Mouse (Mus musculus) gastrocnemius, adult 18-20 months (tissue): ENCODE data around the gene Patj. TPM values are rescaled to one million over a fixed set of nuclear protein-coding genes. Genes with fewer than 3 reads are reported as not detected.

Experiments used
- DNase-seq: peaks from one replicate; pipeline ENCODE4 v3.0.0; 2021; ENCODE audit warnings: low spot score
- total RNA-seq, 2 experiments: library from RNA; stranded (reverse); gene quantifications; 2 replicates each; pipeline ENCODE4 v1.2.3; 2021

Gene Patj
- total RNA-seq, 2 experiments from 2014 or later: 2.7 to 3.7 TPM

DNA sequence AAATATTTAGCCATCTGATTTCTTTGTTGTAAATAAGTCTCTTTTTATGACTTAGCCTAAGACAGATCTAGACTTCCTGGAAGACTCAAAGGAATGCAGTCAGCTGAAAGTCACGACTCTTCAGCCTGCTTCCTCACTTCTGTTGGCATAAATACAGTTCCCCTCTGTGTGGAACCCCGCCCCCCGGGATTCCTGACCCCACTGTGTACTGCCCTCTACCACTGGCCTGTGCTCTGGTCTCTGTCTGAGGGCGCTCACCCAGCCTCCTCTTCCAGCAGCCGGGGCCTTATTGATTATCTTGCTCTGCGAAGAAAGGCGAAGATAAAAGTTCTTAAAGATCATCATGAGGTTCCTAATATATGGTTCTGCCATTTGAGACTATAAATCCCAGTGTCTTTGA is 258.1 kb downstream of the Patj start:
- no peak for DNase-seq

DNA sequence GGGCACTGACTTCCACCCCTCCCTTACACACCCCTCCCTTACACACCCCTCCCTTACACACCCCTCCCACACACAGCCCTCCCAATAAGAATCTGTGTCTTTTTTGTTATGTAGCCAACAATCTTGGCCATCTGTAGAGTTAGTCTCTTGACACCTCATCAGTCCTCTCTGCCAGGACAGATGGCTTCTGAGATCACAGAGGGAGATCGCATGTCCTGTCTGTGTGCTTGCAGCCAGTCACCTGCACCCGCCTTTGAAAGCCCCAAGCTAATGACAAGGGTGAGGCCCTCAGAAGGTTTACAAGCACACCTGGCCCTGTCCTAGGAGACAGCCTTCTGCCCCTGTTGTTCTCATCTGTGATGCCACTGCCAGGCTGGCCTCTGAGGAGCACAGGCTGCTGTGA is 258.8 kb downstream of the Patj start:
- DNase-seq: peak; percentile 17

DNA sequence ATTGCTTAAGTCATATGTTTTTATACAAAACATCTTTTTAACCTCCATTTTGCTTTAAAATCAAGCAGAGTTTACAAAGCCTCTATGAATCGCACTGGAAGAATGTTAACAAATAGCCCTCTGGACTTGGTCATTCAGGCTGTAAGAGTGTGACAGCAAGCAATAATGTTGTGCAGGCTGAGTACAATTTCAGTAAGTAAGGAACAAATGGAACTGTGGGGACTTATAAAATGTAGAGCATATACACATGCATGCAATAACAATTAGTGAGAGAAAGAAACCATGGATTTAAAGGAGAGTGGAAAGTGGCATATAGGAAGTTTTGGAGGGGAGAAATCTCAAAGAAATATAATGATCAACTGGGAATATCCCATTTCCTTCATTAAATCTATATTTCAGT is 261.2 kb downstream of the Patj start:
- DNase-seq: no peak

GRCm38 (mm10) chr4:98659032-98659431 is 263.4 kb downstream of the Patj start:
- DNase-seq: no peak

GRCm38 (mm10) chr4:98660534-98660933 is 264.9 kb downstream of the Patj start:
- DNase-seq: no peak

- DNase-seq: no peak
Observed at GRCm38 (mm10) chr4:98665884-98666283, 270.3 kb downstream of the Patj start.

DNA sequence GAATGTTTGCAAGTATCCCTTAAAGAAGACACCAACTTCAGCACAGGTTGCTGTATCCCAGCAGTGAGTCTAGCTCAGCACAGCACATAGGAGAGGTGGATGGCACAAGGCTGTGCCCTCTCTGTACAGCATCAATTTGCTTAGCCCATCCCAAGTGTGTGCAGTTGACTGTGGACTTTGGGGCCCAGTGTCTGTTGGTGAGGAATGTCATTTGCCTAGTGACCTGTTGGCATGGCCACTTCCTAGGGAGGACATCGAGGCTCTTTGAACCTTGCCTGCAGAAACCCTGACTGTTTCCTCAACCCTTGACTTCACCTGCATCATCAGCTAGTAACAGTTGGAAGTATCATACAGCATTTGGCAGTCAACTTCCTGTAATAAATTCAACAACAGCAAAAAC is 270.9 kb downstream of the Patj start:
- no peak for DNase-seq

DNA sequence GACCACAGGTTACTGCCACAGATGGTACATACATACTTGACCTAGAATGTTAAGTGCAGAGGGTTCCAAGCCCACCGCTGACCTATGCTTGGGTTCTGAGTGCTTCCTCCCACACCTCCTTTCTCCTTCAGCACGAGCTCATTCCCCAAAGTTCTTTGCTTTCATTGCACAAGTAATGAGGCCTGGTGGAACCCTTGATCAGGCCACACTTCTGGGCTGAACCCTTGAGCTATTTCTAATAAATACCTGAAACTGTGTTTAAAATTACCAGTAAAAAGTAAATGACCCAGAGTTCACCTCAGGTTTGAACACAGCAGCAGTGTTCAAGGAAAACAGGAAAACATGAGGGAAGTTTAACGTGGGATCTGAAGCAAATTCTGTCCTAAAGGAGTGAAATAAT is 271.4 kb downstream of the Patj start:
- DNase-seq: no peak

GRCm38 (mm10) chr4:98677506-98677905 is 281.9 kb downstream of the Patj start:
- DNase-seq: no peak

GRCm38 (mm10) chr4:98686678-98687267 is 291.2 kb downstream of the Patj start:
- DNase-seq: no peak

DNA sequence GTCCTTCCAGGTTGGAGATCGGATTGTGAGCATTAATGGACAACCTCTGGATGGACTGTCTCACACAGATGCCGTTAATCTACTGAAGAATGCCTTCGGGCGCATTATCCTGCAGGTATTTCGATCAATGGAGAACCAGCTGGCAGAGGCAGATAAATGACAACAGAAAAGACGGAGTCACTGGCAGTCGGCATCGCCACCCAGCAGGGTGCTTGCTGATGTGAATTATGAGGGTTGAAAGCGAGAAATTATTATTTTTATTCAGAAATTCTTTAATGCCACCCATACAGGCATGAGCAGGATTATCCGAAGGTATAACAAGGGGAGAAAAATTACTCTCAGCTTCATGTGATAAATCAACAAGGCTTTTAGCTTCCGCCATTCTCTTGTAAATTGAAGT is 292.5 kb downstream of the Patj start:
- DNase-seq: no peak

DNA sequence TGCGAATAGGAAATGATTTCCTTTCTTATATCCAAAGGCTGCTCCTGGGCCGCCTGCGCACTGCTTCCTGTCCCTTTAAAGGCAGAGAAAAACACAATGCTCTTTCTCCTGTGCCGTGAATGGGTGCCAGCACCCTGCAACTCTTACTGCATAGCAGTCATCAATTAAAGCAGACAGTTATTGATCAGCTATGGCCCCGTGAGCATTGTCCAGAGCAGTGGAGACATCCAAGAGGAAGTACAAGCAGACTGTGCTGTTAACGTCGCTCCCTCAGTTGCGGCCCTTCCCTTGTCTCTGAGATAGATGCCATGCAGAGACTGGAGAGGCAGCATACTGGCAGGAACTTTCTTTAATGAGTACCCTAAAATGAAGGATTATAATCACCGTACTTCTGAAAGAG is 292.9 kb downstream of the Patj start:
- no peak for DNase-seq

- DNase-seq: no peak
Observed at GRCm38 (mm10) chr4:98689988-98690387, 294.4 kb downstream of the Patj start.

DNA sequence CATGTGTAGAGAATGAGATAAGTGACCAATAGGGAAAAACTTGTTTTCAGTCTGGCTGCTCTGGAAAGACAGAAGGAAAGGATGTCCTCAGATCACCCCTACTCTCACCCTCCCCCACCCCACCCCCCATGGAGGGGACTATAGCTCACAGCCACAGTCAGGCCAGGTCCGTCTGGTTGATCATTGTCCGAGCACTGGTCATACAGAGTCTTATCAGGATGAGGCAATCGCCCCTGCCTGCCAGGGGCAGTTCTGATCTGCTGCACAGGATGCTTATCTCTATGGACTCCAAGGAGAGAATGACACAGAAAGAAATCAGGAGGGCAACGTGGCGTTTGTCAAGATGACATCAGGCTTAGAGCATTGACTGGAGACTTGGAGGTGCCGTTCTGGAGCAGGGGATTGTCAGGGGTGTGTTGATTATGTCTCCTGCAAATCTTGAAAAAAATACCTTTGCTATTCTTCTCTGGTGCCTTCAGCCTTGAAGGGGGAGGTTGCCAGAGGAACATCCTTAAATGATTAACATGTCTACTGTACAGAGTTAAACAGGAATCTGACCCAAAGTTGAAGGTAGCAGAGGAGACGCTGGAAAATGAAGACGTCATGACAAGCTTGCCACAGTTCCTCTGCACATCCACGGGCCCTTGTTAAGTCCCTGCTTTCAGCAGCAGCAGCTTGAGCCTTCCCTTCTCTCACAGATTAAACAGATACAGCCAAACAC is 298.0 kb downstream of the Patj start:
- DNase-seq: no peak

GRCm38 (mm10) chr4:98697932-98698331 is 302.3 kb downstream of the Patj start:
- DNase-seq: no peak

DNA sequence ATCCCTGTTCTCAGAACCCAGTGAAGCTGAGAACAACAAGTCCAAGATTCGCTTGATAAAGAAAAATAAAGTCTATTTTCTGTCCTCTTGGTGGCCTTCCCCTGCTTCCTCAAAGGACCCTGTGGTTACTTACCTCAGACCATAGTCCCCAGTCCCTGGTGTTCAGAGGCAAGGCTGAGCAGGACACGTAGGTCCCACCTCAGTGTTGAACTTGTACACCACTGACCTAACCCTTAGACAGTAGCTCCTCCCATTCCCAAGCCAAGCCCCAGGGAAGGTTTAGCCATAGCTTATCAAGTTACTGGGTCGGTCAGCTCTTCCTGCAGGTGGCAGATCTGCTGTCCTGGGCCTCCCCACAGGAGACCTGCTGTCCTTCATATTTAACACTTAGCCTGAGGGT is 303.3 kb downstream of the Patj start:
- DNase-seq: no peak

DNA sequence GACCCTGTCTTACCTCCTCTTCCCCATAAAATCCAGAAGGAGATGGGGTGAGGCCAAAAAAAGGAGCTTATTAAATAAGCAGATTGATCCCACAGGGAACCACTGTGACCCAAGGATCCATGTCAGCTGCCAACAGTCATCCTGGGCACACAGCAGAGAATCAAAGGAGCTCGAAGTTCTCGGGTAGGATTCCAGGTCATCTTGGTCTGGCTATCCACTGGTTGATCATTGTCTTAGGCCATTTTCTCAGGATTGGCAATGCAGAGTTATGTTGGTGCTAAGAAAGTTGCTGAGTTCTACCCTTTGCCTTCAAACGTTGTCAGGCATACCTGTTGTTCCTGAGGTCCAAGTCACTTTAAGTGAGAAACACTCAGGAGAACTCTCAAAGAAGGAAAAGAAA is 304.6 kb downstream of the Patj start:
- no peak for DNase-seq

- peak; percentile 69 for DNase-seq
Observed at GRCm38 (mm10) chr4:98702201-98702894, 306.8 kb downstream of the Patj start.

- DNase-seq: no peak
Observed at GRCm38 (mm10) chr4:98710891-98711290, 315.3 kb downstream of the Patj start.

DNA sequence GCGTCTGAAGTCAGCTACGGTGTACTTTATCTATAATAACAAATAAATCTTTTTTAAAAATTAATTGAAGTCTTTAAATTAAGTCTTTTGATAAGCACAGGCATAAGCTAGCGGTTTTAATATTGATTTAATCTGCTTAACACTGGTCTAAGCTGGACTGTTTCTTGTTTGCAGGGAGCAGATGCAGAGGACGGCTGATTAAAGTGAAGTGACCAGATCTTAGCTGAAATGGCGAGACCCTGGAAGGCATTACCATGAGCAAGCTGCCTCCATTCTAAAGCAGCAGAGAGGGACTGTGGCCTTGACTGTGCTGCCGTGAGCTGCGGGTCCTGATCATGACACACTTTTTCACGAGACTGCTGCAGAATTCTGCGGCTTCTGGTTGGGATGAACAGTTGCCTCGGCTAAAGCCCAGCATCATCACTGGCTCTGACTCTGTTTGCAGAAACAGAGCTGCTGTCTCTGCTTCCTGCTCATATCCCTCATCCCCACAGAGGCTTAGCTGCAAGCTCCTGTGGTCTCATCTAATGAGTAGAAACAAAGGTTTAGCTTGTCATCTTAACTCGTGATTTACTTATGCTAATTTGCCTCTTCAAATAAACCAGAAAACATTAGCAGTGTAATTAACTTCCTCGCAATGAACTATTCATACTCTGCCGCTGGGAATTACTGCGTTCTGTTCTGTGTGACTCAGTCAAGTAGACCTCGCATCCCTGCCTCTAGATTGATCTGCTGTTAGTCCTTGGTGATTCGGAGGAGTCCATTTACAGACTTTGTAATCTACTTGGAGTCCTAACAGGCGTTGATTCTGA is 322.4 kb downstream of the Patj start:
- no peak for DNase-seq

DNA sequence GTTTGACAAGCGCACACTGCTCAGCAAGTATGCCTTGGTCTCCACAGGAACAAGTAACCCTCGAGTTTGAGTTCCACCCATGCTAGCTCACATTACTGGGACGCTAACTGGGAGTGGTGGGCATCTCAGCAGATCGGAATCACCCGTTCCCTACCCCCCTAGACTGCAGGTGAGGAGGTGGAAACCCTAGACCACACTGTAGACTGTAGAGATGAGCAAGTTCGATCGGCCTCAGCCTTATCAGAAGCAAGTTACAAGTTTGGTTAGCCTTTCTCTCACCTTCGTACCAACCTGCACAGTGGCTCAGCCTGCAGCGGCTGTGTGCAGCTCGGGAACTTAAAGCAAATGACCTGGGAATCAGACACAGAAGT is 322.9 kb downstream of the Patj start:
- DNase-seq: no peak

GRCm38 (mm10) chr4:98722454-98722853 is 326.9 kb downstream of the Patj start:
- DNase-seq: peak; percentile 40
